Mouse (Mus musculus) G1E (cell line): Measurements from ENCODE around the gene Them4. TPM values are rescaled to one million over a fixed set of nuclear protein-coding genes. Genes with fewer than 3 reads are reported as not detected.
"Not testable (repeated sequence)": the region's sequence is repeated elsewhere in the genome, so short reads cannot be mapped to it uniquely, and the experiment has no call there.

Source experiments
- ATAC-seq: 2 replicates; pipeline ENCODE4 v1.8.0; 2016; ENCODE audit warnings: mild to moderate bottlenecking; ENCODE audit not compliant: insufficient number of reproducible peaks, poor library complexity, low FRiP score, severe bottlenecking; ENCODE audit errors: extremely low read depth
- DNase-seq: peaks from one replicate; pipeline ENCODE4 v3.0.0; 2012; ENCODE audit warnings: low spot score
- H3K27me3 ChIP-seq: 2 replicates; pipeline ENCODE4 v1.6.1; 2012; ENCODE audit warnings: mild to moderate bottlenecking, low read length, inconsistent platforms; ENCODE audit not compliant: insufficient read depth
- H3K36me3 ChIP-seq: replicated peaks from 2 replicates; pipeline ENCODE3; 2012; ENCODE audit warnings: mild to moderate bottlenecking, inconsistent platforms
- H3K4me1 ChIP-seq: 2 replicates; pipeline ENCODE4 v1.6.1; 2012; ENCODE audit warnings: low read depth, low read length, inconsistent platforms, mixed read lengths; ENCODE audit not compliant: insufficient read depth
- H3K4me3 ChIP-seq: 2 replicates; pipeline ENCODE4 v1.5.1; 2012; ENCODE audit warnings: low read depth, mild to moderate bottlenecking, inconsistent platforms, low read length, moderate library complexity, mixed read lengths
- H3K9me3 ChIP-seq: replicated peaks from 2 replicates; pipeline ENCODE4 v1.6.1; 2012; ENCODE audit warnings: inconsistent platforms
- CTCF ChIP-seq: IDR thresholded peaks from 2 replicates; pipeline ENCODE4 v1.5.1; 2012; ENCODE audit warnings: low read depth, low read length, inconsistent platforms, mixed read lengths
- GATA1 ChIP-seq: IDR thresholded peaks from 2 replicates; pipeline ENCODE4 v1.6.1; 2012; ENCODE audit warnings: borderline replicate concordance, low read length, inconsistent platforms, mixed read lengths
- GATA2 ChIP-seq: IDR thresholded peaks from 2 replicates; pipeline ENCODE4 v1.6.1; 2012; ENCODE audit warnings: low read depth, low read length, inconsistent platforms, borderline replicate concordance
- POLR2AphosphoS5 ChIP-seq: IDR thresholded peaks from 2 replicates; pipeline ENCODE4 v1.6.1; 2012; ENCODE audit warnings: low read depth, low read length, inconsistent platforms; ENCODE audit not compliant: insufficient replicate concordance
- TAL1 ChIP-seq: conservative IDR thresholded peaks from 2 replicates; pipeline ENCODE4 v1.6.1; 2012; ENCODE audit warnings: low read depth, low read length, inconsistent platforms, mixed read lengths
- polyA plus RNA-seq: library from polyadenylated mRNA; stranded (reverse); fragments of >175 nt; gene quantifications from 2 replicates; pipeline ENCODE4 v1.2.3, GENCODE M21; 2012
- total RNA-seq, 2 experiments: library from RNA; stranded (forward) in 1 of 2; stranded (reverse) in 1 of 2; fragments of 200-1000 nt in 1 of 2; fragments of >200 nt in 1 of 2; fragmentation: Nextera tagmentation in 1 of 2; gene quantifications; 2 replicates each; pipeline ENCODE4 v1.2.3; 2014 to 2017

Gene Them4
- total RNA-seq (2014; fragmentation: Nextera tagmentation) (12.5 and 13.2 TPM in 2 replicates), total RNA-seq (2017) (7.6 and 7.7 TPM in 2 replicates), polyA plus RNA-seq (0.44 and 1.3 TPM in 2 replicates)

DNA sequence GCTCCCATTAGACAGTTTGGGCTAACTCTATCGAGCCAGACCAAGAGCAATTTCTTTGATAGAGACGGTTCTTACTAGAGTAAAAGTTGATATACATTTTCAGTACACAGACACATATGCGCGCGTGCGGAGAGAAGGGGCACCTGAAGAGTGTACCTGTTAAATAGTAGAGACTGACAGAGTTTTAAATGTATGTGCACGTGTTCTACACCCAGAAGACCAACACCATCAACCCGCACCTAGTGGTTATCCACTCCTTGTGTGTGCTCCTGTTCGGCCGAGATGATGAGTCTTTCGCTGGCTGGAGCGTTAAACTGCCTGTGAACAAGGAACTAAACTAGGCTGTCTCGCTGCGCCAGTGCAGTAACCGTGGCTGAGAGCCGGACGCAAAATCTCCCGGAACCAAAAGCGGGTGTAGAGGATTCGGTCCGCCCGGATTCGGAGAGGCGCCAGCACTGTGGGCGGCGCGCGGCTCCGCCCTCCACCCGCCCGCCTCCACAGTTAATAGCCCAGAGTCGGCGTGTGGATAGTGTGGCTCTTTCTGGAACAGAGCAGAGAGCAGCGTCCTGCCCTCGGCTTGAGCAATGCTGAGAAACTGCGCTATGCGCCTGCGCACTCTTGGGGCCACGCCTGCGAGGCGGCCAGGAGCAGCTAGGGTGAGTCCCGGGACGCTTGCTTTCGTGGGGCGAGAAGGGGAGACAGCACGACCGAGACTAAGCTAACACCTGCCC is at the start of gene Them4:
Them4 (plus strand) TSS at position 457 of the 731 bp plus-strand sequence.
- ATAC-seq (peak; percentile 94), DNase-seq (peak; percentile 98)
- TF ChIP-seq TAL1 (no peak), GATA1 (no peak), GATA2 (no peak), CTCF (no peak), POLR2AphosphoS5 (no peak)
- no peaks in the 10 kb centered on the region for H3K36me3 ChIP-seq
- H3K9me3 ChIP-seq = no peaks in the 10 kb centered on the region
- H3K4me3 ChIP-seq = peak within 1 kb of the TSS; percentile 75
- H3K4me1 ChIP-seq = peaks cover 29% of the 10 kb centered on the region
- H3K27me3 ChIP-seq = no peaks in the 10 kb centered on the region

DNA sequence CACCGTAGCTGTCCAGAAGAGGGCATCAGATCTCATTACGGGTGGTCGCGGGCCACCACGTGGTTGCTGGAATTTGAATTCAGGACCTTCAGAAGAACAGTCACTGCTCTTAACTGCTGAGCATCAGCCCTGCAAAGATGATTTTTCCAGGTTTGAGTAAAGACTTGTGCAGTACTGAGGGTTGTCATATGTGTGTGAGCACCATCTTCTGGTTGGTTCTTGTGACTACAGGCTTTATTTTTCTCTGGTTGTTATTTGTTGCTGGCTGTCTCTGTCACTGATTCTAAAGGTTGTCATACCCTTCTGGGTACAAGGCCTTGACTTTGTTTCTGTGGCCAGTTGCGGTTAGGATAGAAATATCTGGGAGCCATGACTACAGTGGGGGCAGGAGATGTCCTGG is 49.3 kb upstream of the Them4 start:
- Histone ChIP-seq H3K9me3 (no peaks in the 10 kb centered on the region), H3K27me3 (no peaks in the 10 kb centered on the region), H3K4me1 (no peaks in the 10 kb centered on the region), H3K4me3 (no peak overlapping the region), H3K36me3 (no peaks in the 10 kb centered on the region)
- ATAC-seq (0 out of 2 replicates have a peak, but pooled peaks have one; percentile 22), DNase-seq (no peak)
- TF ChIP-seq POLR2AphosphoS5 (no peak), GATA1 (no peak), CTCF (no peak), GATA2 (no peak), TAL1 (no peak)

- H3K4me1 ChIP-seq, H3K36me3 ChIP-seq, H3K9me3 ChIP-seq, H3K4me3 ChIP-seq, ATAC-seq, DNase-seq, H3K27me3 ChIP-seq: not testable (repeated sequence)
Measured at GRCm38 (mm10) chr3:94263736-94264135, 46.2 kb upstream of the Them4 start, which contains the start of gene Gm4778. Gene Gm4778 (plus strand): TSS chr3:94264036.

DNA sequence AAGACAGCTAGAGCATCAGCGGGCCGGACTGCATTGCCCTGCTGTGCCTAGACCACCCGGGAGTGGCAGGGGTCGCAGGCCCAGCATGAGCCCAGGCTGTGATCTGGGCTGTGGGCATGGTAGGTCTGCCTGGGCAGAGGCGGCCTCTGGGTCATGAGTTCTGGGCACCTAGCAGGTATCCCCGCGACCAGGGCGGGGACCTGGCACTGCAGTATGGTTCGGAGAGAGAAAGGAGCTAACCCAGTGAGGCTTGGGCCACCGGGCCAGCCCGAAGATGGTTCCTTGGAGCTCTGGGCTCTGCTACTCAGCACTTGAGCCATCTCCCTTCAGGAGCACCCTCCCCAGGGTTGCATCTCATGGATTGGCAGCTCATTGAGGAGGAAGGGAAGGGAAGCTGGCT is 33.9 kb upstream of the Them4 start:
- no peak for TF ChIP-seq GATA1
- no peak for TF ChIP-seq POLR2AphosphoS5
- no peak for TF ChIP-seq GATA2
- TF ChIP-seq TAL1 = no peak
- TF ChIP-seq CTCF = no peak
- Histone ChIP-seq H3K9me3 (no peaks in the 10 kb centered on the region), H3K27me3 (peaks cover 6% of the 10 kb centered on the region; the same call in 1 of the 2 replicates)

DNA sequence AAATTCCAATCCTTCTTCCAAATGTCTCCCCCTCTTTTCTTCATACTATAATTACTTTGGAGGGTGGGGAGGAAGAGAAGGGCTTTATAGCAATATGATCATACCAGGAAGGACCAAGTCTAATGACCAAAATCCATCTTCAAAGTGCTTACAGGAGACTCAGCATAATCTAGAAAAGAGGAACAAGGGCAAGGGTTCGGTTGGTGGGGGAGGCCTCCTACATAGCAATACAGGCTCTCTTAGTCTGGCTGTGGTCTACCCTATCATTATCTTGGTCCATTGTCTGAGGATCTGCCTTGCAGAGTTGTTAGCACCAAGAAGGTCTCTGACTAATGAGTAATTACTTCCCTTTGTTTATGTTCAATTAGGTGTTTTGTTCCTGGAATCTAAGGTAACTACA is 4.4 kb upstream of the Them4 start:
- H3K4me3 ChIP-seq = no peak overlapping the region
- DNase-seq (no peak), ATAC-seq (no peak)
- peaks cover 19% of the 10 kb centered on the region for H3K4me1 ChIP-seq
- H3K36me3 ChIP-seq = no peaks in the 10 kb centered on the region
- H3K9me3 ChIP-seq = no peaks in the 10 kb centered on the region
- no peaks in the 10 kb centered on the region; the same call in 1 of the 2 replicates for H3K27me3 ChIP-seq
- TF ChIP-seq TAL1 = no peak

More for the DNA sequence above, 33.9 kb upstream of the Them4 start:
- Histone ChIP-seq H3K4me1 (no peaks in the 10 kb centered on the region), H3K36me3 (no peaks in the 10 kb centered on the region), H3K4me3 (no peak overlapping the region)
- DNase-seq (no peak), ATAC-seq (no peak)

DNA sequence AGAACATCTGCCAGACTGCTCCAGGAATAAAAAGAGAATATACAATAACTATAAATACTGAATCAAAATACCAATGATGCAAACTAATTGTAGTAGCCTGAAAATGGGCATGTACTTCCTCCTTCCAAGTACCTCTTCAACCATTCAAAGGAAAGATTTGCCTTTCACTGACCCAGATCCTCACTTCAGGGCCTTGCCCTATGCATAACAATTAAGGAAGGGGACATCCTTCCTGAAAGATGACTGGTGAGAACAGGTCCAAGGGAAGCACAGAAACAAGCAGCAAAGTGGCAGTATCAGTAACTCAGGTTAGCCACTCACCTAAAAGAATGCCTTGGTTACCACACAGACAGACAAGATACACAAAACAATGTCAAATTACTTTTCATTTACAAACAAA is 2.9 kb upstream of the Them4 start:
- Histone ChIP-seq H3K4me3 (no peak overlapping the region), H3K27me3 (no peaks in the 10 kb centered on the region), H3K4me1 (peaks cover 29% of the 10 kb centered on the region), H3K9me3 (no peaks in the 10 kb centered on the region), H3K36me3 (no peaks in the 10 kb centered on the region)
- DNase-seq (no peak), ATAC-seq (no peak)
- no peak for TF ChIP-seq CTCF
- no peak for TF ChIP-seq TAL1

DNA sequence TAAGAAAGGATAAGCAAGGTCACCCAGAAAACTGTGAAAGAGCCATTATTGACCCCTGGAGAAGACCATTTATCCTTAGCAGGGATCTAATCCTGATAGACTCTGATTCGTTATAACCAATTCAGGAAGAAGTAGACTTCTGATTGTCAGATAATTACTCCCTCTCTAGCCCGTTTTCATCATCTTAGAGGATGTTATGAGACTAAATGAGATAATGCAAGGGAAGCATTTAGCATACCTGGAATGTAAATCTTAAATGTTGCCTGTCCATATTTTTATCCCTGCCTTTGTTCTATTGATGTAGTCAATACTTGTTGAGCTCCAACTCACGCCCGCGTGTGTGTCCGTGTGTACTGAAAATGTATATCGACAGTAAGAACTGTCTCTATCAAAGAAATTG is 602 bp downstream of the Them4 start:
- TF ChIP-seq TAL1 (no peak), POLR2AphosphoS5 (no peak)
- H3K4me1 ChIP-seq = peaks cover 27% of the 10 kb centered on the region
- no peaks in the 10 kb centered on the region for H3K36me3 ChIP-seq
- ATAC-seq (no peak), DNase-seq (no peak)
- H3K4me3 ChIP-seq = peak overlapping the region; percentile 75
- no peaks in the 10 kb centered on the region for H3K27me3 ChIP-seq
- no peaks in the 10 kb centered on the region for H3K9me3 ChIP-seq
